Mouse (Mus musculus) kidney, postnatal 0 days (tissue): ENCODE measurements around the gene Kcnj6. TPM values are rescaled to one million over a fixed set of nuclear protein-coding genes. Genes with fewer than 3 reads are reported as not detected.

ENCODE experiments used
- ATAC-seq: fragments of 200-750 bp; cut with Nextera tagmentation; replicated peaks from 2 replicates; pipeline ENCODE4 v1.8.0; 2017; ENCODE audit warnings: low read depth, moderate number of reproducible peaks, moderate TSS enrichment, moderate library complexity; ENCODE audit not compliant: low FRiP score
- DNase-seq: peaks from one replicate; pipeline ENCODE4 v3.0.0-alpha.2; 2016; ENCODE audit warnings: low spot score
- H3K27ac ChIP-seq: fragments of 300-500 bp; sonication (generic); 2 replicates; pipeline ENCODE4 v1.5.1; 2014; ENCODE audit warnings: mild to moderate bottlenecking
- H3K27me3 ChIP-seq: fragments of 300-500 bp; sonication (generic); 2 replicates; pipeline ENCODE4 v1.6.1; 2014; ENCODE audit warnings: low read length, mixed read lengths; ENCODE audit not compliant: insufficient read depth
- H3K36me3 ChIP-seq: fragments of 300-500 bp; sonication (generic); 2 replicates; pipeline ENCODE4 v1.6.1; 2014; ENCODE audit warnings: low read length, mixed read lengths; ENCODE audit not compliant: insufficient read depth
- H3K4me1 ChIP-seq: fragments of 300-500 bp; sonication (generic); replicated peaks from 2 replicates; pipeline ENCODE4 v1.6.1; 2014; ENCODE audit warnings: antibody characterized with exemption, low read length, mixed read lengths; ENCODE audit not compliant: insufficient read depth
- H3K4me2 ChIP-seq: fragments of 300-500 bp; sonication (generic); 2 replicates; pipeline ENCODE4 v1.6.1; 2014; ENCODE audit warnings: mild to moderate bottlenecking, low read length, moderate library complexity, mixed read lengths
- H3K4me3 ChIP-seq: fragments of 300-500 bp; sonication (generic); replicated peaks from 2 replicates; pipeline ENCODE4 v1.5.1; 2014; ENCODE audit warnings: low read depth, low read length
- H3K9ac ChIP-seq: fragments of 300-500 bp; sonication (generic); 2 replicates; pipeline ENCODE4 v1.6.1; 2014; ENCODE audit warnings: low read depth, low read length
- H3K9me3 ChIP-seq: fragments of 300-500 bp; sonication (generic); replicated peaks from 2 replicates; pipeline ENCODE4 v1.6.1; 2016; ENCODE audit warnings: low read length, inconsistent platforms, mixed read lengths
- CTCF ChIP-seq: IDR thresholded peaks from 2 replicates; pipeline ENCODE4 v1.5.1; 2016; ENCODE audit warnings: antibody characterized with exemption, low read depth, mild to moderate bottlenecking, moderate library complexity
- WGBS: fragments of 180-500 bp; shearing (Covaris S2); extraction: QIAGEN DNeasy Blood & Tissue Kit; methylation state at CpG from one replicate; pipeline ENCODE4 v1.1.7; 2014; 5-methylcytosine and 5-hydroxymethylcytosine counted together
- polyA plus RNA-seq: library from polyadenylated mRNA; unstranded; fragments of >200 nt; fragmentation: Nextera tagmentation; extraction: Ambion mirVana; gene quantifications from 2 replicates; pipeline ENCODE4 v1.2.1, GENCODE M21; 2015

Kcnj6 gene
- polyA plus RNA-seq, 1 experiment from 2014 or later: not detected

DNA sequence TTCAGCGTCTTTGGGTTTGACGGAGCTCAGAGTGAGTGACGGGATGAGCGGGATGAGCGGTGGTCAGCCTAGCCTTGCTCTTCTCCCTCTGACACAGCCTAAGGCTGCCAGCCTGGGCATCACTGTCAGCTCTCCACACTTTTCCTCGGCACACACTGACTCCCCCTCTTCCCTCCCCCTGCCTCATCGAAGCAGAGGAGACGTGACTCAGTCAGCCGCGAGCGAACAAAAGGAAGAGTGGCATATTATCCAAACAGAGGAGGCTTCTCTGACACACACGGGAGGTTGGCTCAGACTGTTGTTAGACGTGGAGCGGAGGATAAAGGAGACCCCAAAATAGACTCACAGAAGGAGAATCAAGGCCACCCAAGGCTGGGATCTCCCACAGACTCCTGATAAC lies 147.1 kb downstream of the Kcnj6 start:
- Histone ChIP-seq H3K27ac (no peak overlapping the region), H3K4me1 (peaks cover 4% of the 10 kb centered on the region; the same call in 1 of the 2 replicates), H3K9ac (no peak overlapping the region), H3K4me3 (no peak overlapping the region), H3K4me2 (no peak overlapping the region), H3K36me3 (no peaks in the 10 kb centered on the region), H3K9me3 (no peaks in the 10 kb centered on the region), H3K27me3 (no peaks in the 10 kb centered on the region)
- ATAC-seq (no peak), DNase-seq (no peak)
- TF ChIP-seq CTCF: no peak
- 51% methylated on average over 14 of the region's 14 CpGs for WGBS

DNA sequence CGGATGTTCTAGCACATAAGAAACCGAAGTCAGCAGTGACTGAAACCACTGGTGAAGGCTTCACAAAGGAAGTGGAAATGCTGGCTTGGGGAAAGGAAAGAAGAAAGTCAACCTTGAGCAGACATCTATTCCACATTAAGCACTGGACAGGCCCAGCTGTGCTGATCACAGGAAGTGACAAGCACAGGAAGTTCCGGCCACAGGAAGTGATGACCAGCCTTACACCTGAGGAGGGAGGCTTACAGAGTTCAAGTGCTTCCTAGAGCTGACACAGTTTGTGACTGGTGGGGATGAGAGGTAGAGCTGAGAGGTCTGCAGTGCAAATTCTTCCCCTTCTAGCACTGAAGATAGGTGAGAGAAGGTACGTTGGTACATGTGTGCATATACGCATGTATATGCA lies 151.5 kb downstream of the Kcnj6 start:
- H3K4me1 ChIP-seq: no peaks in the 10 kb centered on the region; the same call in 1 of the 2 replicates
- TF ChIP-seq CTCF: no peak
- H3K4me3 ChIP-seq: no peak overlapping the region
- no peak overlapping the region for H3K4me2 ChIP-seq
- H3K9ac ChIP-seq: no peak overlapping the region
- H3K27ac ChIP-seq: no peak overlapping the region
- DNase-seq (no peak), ATAC-seq (no peak)
- no peaks in the 10 kb centered on the region for H3K27me3 ChIP-seq
- WGBS: 85% methylated on average over 5 of the region's 5 CpGs
- H3K9me3 ChIP-seq: no peaks in the 10 kb centered on the region
- no peaks in the 10 kb centered on the region for H3K36me3 ChIP-seq

DNA sequence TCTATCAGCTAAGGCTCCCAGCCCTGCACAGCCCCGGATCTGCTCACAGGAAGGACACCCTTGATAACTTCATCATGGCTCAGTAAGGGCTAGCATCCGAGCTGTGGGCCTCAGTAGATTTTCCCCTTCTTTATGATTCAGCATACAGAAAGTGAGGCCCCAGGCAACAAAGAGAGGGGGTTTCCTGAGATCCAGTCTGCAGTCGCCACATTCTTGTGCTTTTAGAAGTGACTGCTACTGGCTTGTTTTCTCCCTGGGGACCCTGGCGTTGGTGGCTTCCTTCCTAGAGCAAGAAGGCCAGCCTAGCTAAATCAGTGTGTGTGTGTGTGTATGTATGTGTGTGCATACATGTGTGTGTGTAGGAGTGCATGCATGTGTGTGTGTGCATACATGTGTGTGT lies 152.7 kb downstream of the Kcnj6 start:
- no peaks in the 10 kb centered on the region for H3K27me3 ChIP-seq
- H3K4me3 ChIP-seq: no peak overlapping the region
- no peak overlapping the region for H3K27ac ChIP-seq
- no peak overlapping the region for H3K4me2 ChIP-seq
- H3K36me3 ChIP-seq: no peaks in the 10 kb centered on the region
- DNase-seq (no peak), ATAC-seq (no peak)
- H3K9ac ChIP-seq: no peak overlapping the region
- no peaks in the 10 kb centered on the region for H3K9me3 ChIP-seq
- no peak for TF ChIP-seq CTCF
- H3K4me1 ChIP-seq: no peaks in the 10 kb centered on the region
- WGBS: 54% methylated on average over 4 of the region's 4 CpGs

DNA sequence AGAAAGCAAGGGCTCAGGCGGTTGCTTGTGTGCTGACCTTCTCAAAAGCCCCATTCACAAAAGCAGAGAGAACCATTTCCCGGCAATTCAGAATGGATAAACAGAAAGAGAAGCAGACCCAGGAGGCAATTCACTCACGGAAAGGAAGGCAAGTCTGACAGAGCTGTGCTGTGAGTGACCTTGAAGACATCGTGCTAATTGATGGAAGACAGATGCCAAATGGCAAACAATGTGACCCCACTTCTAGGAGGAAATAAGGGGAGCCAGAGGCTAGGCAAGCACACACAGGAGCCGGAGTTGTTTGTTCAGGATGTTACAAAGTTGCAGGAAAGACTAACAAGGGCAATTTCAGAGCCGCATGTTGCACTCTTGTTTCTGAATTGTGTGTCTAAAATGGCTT lies 158.1 kb downstream of the Kcnj6 start:
- no peak for DNase-seq
- no peak for ATAC-seq
- Histone ChIP-seq H3K9ac (no peak overlapping the region), H3K27ac (no peak overlapping the region), H3K4me1 (no peaks in the 10 kb centered on the region), H3K27me3 (no peaks in the 10 kb centered on the region), H3K4me3 (no peak overlapping the region), H3K4me2 (no peak overlapping the region), H3K9me3 (no peaks in the 10 kb centered on the region), H3K36me3 (no peaks in the 10 kb centered on the region)
- WGBS: 31% methylated on average over 6 of the region's 6 CpGs
- no peak for TF ChIP-seq CTCF

DNA sequence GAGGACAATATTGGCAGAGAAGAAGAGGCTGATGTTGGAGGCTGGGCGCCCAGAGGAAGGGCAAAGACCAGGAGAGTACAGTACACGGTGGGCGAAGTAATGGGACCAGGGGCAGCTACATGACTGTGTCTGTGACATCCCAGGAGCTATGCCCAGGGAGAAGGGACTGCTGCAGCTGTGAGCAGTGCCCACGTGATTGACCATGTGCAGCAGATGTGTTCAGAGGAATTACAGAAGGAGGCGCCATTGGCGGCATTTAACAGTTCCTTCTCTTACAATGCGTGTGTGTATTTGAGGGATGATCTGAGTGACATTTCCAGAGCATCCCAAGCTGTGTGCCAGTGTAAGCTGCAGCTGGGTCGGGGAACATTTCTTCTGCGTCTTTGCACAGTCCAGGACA lies 159.6 kb downstream of the Kcnj6 start:
- Histone ChIP-seq H3K27ac (no peak overlapping the region), H3K4me2 (no peak overlapping the region), H3K4me3 (no peak overlapping the region), H3K27me3 (no peaks in the 10 kb centered on the region), H3K9me3 (no peaks in the 10 kb centered on the region), H3K36me3 (no peaks in the 10 kb centered on the region), H3K4me1 (no peaks in the 10 kb centered on the region), H3K9ac (no peak overlapping the region)
- TF ChIP-seq CTCF: no peak; the same call in 1 of the 2 replicates
- DNase-seq: peak; percentile 15
- ATAC-seq: no peak
- WGBS: 72% methylated on average over 9 of the region's 9 CpGs

DNA sequence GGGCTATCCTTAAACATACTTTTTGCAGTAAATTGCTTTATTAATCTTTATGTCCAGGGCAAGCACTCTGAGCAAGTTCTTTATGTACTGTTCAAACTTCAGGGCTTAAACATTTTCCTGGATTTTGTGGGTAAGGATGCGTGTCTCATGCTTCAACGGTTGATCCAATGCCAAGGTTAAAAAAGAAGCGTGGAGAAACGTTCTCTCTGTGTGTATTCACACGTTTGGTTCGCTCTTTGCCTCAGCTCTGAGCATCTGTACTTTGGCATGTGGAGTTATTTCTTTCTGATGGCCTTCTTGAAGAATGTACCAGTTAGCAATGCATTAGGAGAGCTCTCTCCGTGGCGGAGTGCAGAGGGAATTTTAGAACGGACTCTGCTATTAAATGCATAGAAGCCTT lies 163.0 kb downstream of the Kcnj6 start:
- TF ChIP-seq CTCF: no peak
- Histone ChIP-seq H3K9ac (no peak overlapping the region), H3K9me3 (no peaks in the 10 kb centered on the region), H3K27ac (no peak overlapping the region), H3K4me2 (no peak overlapping the region), H3K4me1 (no peaks in the 10 kb centered on the region), H3K36me3 (no peaks in the 10 kb centered on the region), H3K27me3 (no peaks in the 10 kb centered on the region), H3K4me3 (no peak overlapping the region)
- ATAC-seq (no peak), DNase-seq (no peak)
- WGBS: 64% methylated on average over 9 of the region's 9 CpGs

DNA sequence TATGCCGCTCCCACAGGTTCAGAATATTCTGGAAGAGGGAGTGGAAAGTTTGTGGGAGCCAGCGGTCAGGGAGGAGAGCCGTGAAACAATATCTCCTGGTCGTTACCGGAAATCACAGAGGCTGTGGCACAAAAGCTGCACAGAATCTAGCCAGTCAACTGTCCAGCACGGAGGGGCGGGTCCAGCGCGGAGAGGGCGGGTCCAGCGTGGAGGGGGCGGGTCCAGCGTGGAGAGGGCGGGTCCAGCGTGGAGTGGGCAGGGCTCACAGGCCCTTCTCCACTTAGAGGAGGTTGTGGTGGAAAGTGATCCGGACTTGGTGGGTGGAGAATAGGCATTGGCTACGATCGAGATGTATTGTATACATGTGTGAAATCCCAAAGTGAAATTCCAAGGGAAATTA lies 169.3 kb downstream of the Kcnj6 start:
- no peak for TF ChIP-seq CTCF
- Histone ChIP-seq H3K4me3 (no peak overlapping the region), H3K9me3 (no peaks in the 10 kb centered on the region), H3K4me1 (no peaks in the 10 kb centered on the region), H3K9ac (no peak overlapping the region), H3K27me3 (no peaks in the 10 kb centered on the region), H3K36me3 (no peaks in the 10 kb centered on the region), H3K27ac (no peak overlapping the region), H3K4me2 (no peak overlapping the region)
- ATAC-seq (no peak), DNase-seq (no peak)
- WGBS: 88% methylated on average over 18 of the region's 18 CpGs
